Mouse (Mus musculus): ENCODE results near the gene Rhoc. TPM values are rescaled to one million over a fixed set of nuclear protein-coding genes. Genes with fewer than 3 reads are reported as not detected.
A peak's percentile ranks its signal among the peaks of the same experiment; 100 is the strongest.

The Rhoc gene
- total RNA-seq (2014; fragmentation: Nextera tagmentation) = 1.1 TPM in 1 of 2 replicates, not detected in the other
- not detected in 2 replicates for total RNA-seq (2017)

GRCm38 (mm10) chr3:104788075-104788474 lies at the start of gene Rhoc:
TSS of gene Rhoc (plus strand) at chr3:104788375.
- ATAC-seq (replicated peaks; ENCODE audit: low FRiP score, low TSS enrichment, poor library complexity, severe bottlenecking) = no peak

- no peak for ATAC-seq (replicated peaks; ENCODE audit: low FRiP score, low TSS enrichment, poor library complexity, severe bottlenecking)
These were observed 46.2 kb upstream of the Rhoc start for GRCm38 (mm10) chr3:104741954-104742353.

DNA sequence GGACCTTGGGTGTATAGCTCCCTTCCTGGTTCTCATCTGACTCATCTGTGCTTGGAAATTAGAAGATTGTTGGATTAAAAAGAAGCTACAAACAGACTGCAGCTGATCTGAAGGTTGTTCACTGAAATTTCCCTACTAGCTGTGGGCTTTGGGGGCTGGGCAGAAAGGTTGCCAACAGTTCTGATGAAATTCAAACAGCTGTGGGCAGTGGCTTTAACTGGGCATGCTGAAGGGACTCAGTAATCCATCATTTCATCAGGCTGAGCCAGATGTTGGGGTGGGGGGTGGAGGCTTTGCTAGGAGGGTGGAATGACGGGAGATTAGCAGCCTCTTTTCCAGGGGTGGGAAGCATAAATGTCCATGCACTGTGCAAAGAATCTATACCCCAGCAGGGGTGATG lies 45.0 kb upstream of the Rhoc start:
- no peak for ATAC-seq (replicated peaks; ENCODE audit: low FRiP score, low TSS enrichment, poor library complexity, severe bottlenecking)

GRCm38 (mm10) chr3:104743864-104744263 lies 44.3 kb upstream of the Rhoc start:
- ATAC-seq (replicated peaks; ENCODE audit: low FRiP score, low TSS enrichment, poor library complexity, severe bottlenecking) = no peak

GRCm38 (mm10) chr3:104752845-104753244 lies 35.3 kb upstream of the Rhoc start:
- peak; percentile 48 for ATAC-seq (replicated peaks; ENCODE audit: low FRiP score, low TSS enrichment, poor library complexity, severe bottlenecking)

DNA sequence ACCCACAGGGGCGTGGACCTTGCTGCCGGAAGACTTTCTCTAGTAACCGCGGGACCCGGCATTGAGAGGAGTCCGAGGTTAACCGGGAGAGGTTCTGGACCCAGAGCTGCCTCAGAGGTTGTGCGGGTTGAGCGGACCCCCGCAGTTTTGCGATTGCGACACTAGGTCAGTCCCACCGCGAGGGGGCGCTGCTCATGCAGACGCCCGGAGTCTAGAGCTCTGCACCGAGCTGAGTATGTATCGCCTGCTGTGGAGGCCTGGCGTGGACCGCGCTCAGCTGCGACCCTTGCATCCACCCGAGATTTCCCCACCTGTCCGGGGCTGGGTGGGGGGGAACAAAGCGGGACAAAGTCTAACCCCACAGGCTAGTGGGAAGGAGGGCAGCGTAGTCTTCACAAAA lies 29.8 kb upstream of the Rhoc start:
- ATAC-seq (replicated peaks; ENCODE audit: low FRiP score, low TSS enrichment, poor library complexity, severe bottlenecking) = peak; percentile 65

DNA sequence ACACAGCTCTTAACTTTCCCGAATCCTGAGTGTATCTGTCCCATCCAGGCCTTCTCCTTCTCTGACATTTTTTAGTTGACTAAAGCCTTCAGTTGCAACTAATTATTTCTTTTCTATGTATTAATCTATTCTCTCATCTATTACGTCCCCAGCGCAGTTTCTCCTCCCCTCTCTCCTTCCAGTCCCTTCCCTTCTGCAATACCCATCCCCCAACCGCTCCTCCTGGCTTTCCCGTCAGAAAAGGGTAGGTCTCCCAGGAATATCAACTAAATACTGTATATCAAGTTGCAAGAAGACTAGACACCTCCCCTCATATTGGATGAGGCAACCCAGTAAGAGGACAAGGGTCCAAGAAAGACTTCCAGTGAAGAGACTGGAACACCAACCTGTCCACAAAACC lies 29.3 kb upstream of the Rhoc start:
- ATAC-seq (replicated peaks; ENCODE audit: low FRiP score, low TSS enrichment, poor library complexity, severe bottlenecking) = no peak

DNA sequence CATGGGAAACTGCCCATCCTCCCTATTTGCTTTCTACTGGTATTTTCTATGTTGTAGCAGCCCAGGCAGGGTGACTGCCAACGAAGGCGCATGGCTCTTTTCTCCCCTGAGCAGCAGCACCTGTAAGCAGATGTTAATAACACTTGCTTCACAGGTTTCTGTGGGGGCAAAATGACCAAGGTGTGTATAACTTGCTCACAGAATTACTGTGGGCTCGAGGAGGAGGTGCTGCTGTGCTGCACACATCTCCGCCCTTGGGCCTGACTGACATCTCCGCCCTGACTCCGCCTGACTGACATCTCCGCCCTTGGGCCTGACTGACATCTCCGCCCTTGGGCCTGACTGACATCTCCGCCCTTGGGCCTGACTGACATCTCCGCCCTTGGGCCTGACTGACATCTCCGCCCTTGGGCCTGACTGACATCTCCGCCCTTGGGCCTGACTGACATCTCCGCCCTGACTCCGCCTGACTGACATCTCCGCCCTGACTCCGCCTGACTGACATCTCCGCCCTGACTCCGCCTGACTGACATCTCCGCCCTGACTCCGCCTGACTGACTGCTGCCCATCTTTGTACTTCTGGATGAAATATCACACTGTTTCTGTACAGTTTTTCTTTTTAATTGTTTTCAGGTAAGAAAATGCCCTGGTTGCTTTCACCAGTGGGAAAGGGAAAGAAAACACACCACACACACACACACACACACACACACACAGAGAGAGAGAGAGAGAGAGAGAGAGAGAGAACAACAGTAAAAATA lies 25.9 kb upstream of the Rhoc start:
- ATAC-seq (replicated peaks; ENCODE audit: low FRiP score, low TSS enrichment, poor library complexity, severe bottlenecking) = peak; percentile 78

GRCm38 (mm10) chr3:104765021-104765420 lies 23.2 kb upstream of the Rhoc start:
- no peak for ATAC-seq (replicated peaks; ENCODE audit: low FRiP score, low TSS enrichment, poor library complexity, severe bottlenecking)

DNA sequence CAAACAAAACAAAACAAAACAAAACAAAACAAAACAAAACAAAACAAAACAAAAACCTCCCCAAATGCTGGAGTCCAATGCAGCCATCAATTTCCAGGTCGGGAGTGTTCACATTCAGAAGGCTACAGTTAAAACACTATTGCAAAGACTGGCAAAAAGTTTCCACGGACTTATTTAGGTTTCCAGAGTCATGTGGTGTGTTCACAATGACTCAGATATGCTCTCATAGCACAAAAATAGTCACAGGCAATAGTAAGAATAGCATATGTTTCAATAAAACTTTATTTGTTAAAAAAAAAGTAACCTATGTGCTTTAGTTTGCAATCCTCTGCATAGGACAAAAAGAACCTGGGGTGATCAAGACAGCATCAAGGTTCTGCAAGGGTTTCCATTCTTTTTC lies 21.0 kb upstream of the Rhoc start:
- no peak for ATAC-seq (replicated peaks; ENCODE audit: low FRiP score, low TSS enrichment, poor library complexity, severe bottlenecking)

- ATAC-seq (replicated peaks; ENCODE audit: low FRiP score, low TSS enrichment, poor library complexity, severe bottlenecking) = no peak
These were observed 20.5 kb upstream of the Rhoc start for GRCm38 (mm10) chr3:104767716-104768115.

DNA sequence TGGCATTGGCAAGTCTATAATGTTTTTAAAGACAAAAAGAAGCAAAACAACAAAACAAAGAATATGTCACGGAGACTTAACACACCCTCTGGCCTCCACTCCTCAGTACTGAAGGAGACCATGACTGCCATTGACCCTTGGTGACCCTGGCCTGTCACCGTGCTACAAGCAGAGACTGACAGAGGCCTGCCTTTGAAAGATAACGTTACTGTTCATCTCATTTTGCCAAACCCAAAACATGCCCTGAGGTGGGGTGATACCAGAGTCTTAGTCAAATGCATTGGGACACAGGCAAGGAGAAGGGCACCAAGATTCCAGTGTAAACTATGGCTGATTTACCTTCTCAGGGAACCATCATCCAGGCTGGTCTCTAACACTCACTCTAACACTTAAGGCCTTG lies 19.0 kb upstream of the Rhoc start:
- 0 out of 2 replicates have a peak, but pooled peaks have one; percentile 41 for ATAC-seq (replicated peaks; ENCODE audit: low FRiP score, low TSS enrichment, poor library complexity, severe bottlenecking)

- peak; percentile 39; the same call in 1 of the 2 replicates for ATAC-seq (replicated peaks; ENCODE audit: low FRiP score, low TSS enrichment, poor library complexity, severe bottlenecking)
These were observed 18.1 kb upstream of the Rhoc start for GRCm38 (mm10) chr3:104770035-104770434.

DNA sequence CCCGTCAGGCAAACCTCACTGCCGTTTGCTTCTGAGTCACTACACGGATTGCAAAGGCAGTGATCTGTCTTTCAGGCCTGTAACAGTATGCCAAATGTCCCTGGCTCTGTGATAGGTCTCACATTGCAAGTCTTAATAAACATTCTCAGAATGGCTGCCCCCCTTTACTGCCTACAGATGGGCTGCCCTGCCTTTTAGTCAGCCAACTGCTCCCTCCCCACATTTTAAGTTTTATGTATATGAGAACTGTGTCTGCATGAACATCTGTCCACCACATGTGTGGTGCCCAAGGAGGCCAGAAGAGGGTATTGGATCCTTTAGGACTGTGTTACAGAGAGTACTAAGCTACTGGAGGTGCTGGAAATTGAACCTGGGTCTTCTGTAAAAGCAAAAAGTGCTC lies 17.3 kb upstream of the Rhoc start:
- no peak for ATAC-seq (replicated peaks; ENCODE audit: low FRiP score, low TSS enrichment, poor library complexity, severe bottlenecking)

DNA sequence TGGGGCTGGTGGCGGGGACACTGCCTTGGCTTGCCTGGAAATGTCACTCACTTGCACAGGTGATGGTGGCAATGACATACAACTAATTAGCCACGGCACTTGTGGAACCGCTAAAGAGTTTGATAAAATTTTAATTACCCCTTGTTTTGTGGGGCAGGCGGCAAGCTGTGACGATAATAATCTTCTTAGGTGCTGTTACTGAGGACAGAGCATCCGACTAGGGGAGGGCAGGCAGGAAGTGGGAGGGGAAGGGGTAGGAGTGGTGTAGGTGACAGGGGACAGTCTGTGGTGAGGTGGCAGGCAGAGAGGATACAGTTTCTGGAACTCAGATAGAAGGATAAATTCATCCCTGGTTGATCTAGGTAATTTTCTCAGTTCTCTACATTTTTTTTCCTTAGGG lies 16.7 kb upstream of the Rhoc start:
- no peak for ATAC-seq (replicated peaks; ENCODE audit: low FRiP score, low TSS enrichment, poor library complexity, severe bottlenecking)

DNA sequence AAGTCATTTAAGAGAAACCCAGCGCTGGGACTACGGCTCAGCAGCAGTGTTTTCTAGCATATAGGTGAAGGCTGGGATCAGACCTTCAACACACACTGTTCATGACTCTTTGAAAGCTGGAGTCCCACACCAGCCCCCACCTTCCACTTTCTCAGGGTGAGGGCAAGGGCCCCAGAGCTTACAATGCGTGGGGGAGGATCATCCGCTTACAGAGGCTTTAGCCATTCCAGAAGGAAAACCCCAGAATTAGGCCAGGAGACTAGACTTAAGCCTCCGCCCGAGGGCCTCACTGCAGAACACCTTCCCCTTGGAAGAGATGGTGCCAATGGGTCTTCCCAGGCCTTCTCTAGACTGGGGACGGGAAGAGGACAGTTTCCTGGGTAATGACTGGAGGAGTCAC lies 14.9 kb upstream of the Rhoc start:
- no peak for ATAC-seq (replicated peaks; ENCODE audit: low FRiP score, low TSS enrichment, poor library complexity, severe bottlenecking)

GRCm38 (mm10) chr3:104777342-104777741 lies 10.8 kb upstream of the Rhoc start:
- no peak; the same call in 1 of the 2 replicates for ATAC-seq (replicated peaks; ENCODE audit: low FRiP score, low TSS enrichment, poor library complexity, severe bottlenecking)

GRCm38 (mm10) chr3:104779949-104780348 lies 8.2 kb upstream of the Rhoc start:
- peak; percentile 60 for ATAC-seq (replicated peaks; ENCODE audit: low FRiP score, low TSS enrichment, poor library complexity, severe bottlenecking)

DNA sequence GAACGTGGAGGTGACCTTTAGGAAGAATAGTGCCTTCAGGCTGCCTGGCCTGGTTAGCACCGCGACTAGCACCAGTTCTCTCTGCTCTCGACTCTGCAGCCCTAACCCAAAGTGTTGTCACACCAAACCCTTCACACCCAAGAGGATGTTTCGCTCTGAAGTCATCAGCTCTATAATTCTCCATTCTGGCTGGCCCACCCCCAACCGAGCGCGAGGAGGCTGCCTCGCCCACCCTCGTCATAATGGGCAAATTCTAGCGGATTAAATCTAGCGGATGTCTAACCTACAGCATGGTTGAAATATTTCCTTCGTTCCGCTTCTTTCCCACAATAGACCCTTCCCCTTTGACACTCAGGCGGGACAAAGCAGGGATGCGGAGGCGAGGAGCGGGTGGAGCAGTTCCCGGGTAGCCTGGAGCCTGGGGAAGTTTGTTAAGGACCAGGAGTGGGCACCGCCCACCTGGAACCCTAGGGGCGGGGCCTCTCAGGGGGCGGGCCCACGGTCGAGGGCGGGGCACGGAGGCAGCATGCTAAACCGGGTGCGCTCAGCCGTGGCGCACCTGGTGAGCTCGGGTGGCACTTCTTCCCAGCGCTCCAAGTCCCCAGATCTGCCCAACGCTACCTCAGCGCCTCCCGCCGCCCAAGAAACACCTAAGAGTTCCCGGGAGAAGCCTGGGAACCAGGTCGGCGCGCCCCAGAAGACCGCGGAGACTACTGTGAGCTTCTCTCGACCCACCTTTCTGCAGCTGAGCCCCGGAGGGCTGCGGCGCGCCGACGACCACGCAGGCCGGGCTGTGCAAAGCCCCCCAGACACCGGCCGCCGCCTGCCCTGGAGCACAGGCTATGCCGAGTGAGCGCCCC lies 7.4 kb upstream of the Rhoc start, which contains the start of gene Ppm1j:
Gene Ppm1j (plus strand): TSS at position 496 of the 860 bp plus-strand sequence.
- ATAC-seq (replicated peaks; ENCODE audit: low FRiP score, low TSS enrichment, poor library complexity, severe bottlenecking) = 0 out of 2 replicates have a peak, but pooled peaks have one; percentile 36

DNA sequence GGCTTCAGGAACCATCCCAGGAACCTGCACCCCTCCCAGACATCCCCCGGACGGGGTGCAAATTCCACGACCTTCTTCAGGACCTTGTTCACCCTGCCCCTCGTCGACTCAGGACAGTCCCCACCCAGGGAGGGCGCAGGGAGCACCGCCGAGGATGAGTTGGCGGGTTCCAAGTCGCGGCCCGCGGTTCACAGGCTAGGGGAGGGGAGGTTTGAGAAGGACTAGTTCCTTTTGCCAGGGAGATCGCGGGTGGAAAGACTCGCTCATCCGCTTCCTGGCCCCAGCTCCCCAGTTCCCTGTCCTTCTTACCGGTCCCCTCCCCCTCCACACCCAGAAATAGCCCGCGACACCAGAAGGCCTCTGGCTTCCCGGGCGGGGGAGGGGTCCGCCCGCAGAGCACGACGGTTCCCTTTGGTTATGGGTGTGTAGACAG lies 6.7 kb upstream of the Rhoc start, which contains the start of gene Fam19a3:
Gene Fam19a3 (minus strand): TSS at position 370 of the 433 bp plus-strand sequence.
- no peak for ATAC-seq (replicated peaks; ENCODE audit: low FRiP score, low TSS enrichment, poor library complexity, severe bottlenecking)
